In genomic region chrX:77533922-77534321, GRCm38 (mm10) we compare ENCODE assay signal across 12 mouse cellular contexts. TPM values are rescaled to one million over a fixed set of nuclear protein-coding genes. Genes with fewer than 3 reads are reported as not detected.
DNase-seq lines count a peak whose midpoint lies in the region; ATAC-seq and TF ChIP-seq lines count a peak whose summit lies in the region.
"Had no signal": no experiment of that assay in that cellular context is flagged by ENCODE, and none has a peak within 500 bp of the region (broad histone marks: within the 10 kb centered on the region; RNA-seq: fewer than 3 reads in every experiment).

No protein-coding gene starts in this region.

- peak; percentile 30; the same call in 1 of the 2 replicates for TF ChIP-seq EP300 in lung, postnatal 0 days (IDR thresholded peaks at IDR 0.05)

- H3K4me3 ChIP-seq in lung, postnatal 0 days (ENCODE audit: low read depth, low read length) = no peak overlapping the region
- no peak overlapping the region for H3K4me3 ChIP-seq in forebrain, embryonic 11.5 days (ENCODE audit: low read depth, low read length)
- H3K4me3 ChIP-seq: hindbrain, embryonic 12.5 days; liver, embryonic 15.5 days had no signal

- no peak overlapping the region for H3K9ac ChIP-seq in lung, postnatal 0 days (replicated peaks; ENCODE audit: low read depth)
- no peak overlapping the region for H3K9ac ChIP-seq in forebrain, embryonic 11.5 days (ENCODE audit: low read length)
- H3K9ac ChIP-seq: hindbrain, embryonic 12.5 days; liver, embryonic 15.5 days had no signal

- intact Hi-C loops in gastrocnemius, postnatal 36 days (cut with DNase I) = no loop called here

- WGBS in lung, postnatal 0 days = 14% methylated on average over 2 of the region's 2 CpGs
- 86% methylated on average over 2 of the region's 2 CpGs for WGBS in forebrain, embryonic 11.5 days

- H3K36me3 ChIP-seq in lung, postnatal 0 days (ENCODE audit: insufficient read depth, low read length) = no peaks in the 10 kb centered on the region
- H3K36me3 ChIP-seq in forebrain, embryonic 11.5 days (ENCODE audit: control insufficient read depth, insufficient read depth, low read length) = no peaks in the 10 kb centered on the region
- H3K36me3 ChIP-seq: hindbrain, embryonic 12.5 days; liver, embryonic 15.5 days had no signal

- peak; percentile 31 for DNase-seq in adrenal gland, postnatal 14 days
- DNase-seq in adrenal gland, adult 8-10 months = no peak
- DNase-seq in lung, postnatal 0 days (ENCODE audit: low spot score) = peak; percentile 78
- DNase-seq in lung, postnatal 25 days (ENCODE audit: low spot score) = no peak
- DNase-seq in gastrocnemius, postnatal 36 days = peak; percentile 31 to 51
- peak; percentile 17 for DNase-seq in yolk sac, embryonic 10.5 days (ENCODE audit: low spot score)
- no peak for DNase-seq in cerebellum, adult 11 months
- no peak for DNase-seq in forebrain, embryonic 11.5 days (ENCODE audit: low spot score)
- DNase-seq: cerebellum, postnatal 25 days had no signal

- ATAC-seq in lung, postnatal 0 days = peak; percentile 72
- no peak for ATAC-seq in forebrain, embryonic 11.5 days (replicated peaks; ENCODE audit: low FRiP score)
- ATAC-seq: CD4-positive, CD25-positive, alpha-beta regulatory T cell, adult 4 months had no signal

- H3K27me3 ChIP-seq in lung, postnatal 0 days (replicated peaks; ENCODE audit: insufficient read depth, low read length) = no peaks in the 10 kb centered on the region
- no peaks in the 10 kb centered on the region for H3K27me3 ChIP-seq in forebrain, embryonic 11.5 days (ENCODE audit: control insufficient read depth, insufficient read depth, low read length)
- H3K27me3 ChIP-seq: hindbrain, embryonic 12.5 days; liver, embryonic 15.5 days had no signal

- H3K4me2 ChIP-seq in lung, postnatal 0 days (replicated peaks; ENCODE audit: low read depth, low read length) = no peak overlapping the region
- H3K4me2 ChIP-seq in forebrain, embryonic 11.5 days (ENCODE audit: low read depth, low read length, severe bottlenecking) = no peak overlapping the region
- H3K4me2 ChIP-seq: hindbrain, embryonic 12.5 days; liver, embryonic 15.5 days had no signal

- H3K9me3 ChIP-seq in lung, postnatal 0 days (ENCODE audit: low read length) = no peaks in the 10 kb centered on the region
- no peaks in the 10 kb centered on the region for H3K9me3 ChIP-seq in forebrain, embryonic 11.5 days (ENCODE audit: control insufficient read depth, low read length)
- H3K9me3 ChIP-seq: hindbrain, embryonic 12.5 days; liver, embryonic 15.5 days had no signal

- no peak overlapping the region for H3K27ac ChIP-seq in lung, postnatal 0 days (ENCODE audit: low read length)
- no peak overlapping the region for H3K27ac ChIP-seq in forebrain, embryonic 11.5 days (ENCODE audit: low read depth, low read length)
- H3K27ac ChIP-seq: hindbrain, embryonic 12.5 days; liver, embryonic 15.5 days had no signal

- TF ChIP-seq CTCF in lung, postnatal 0 days (IDR thresholded peaks at IDR 0.05) = no peak

- H3K4me1 ChIP-seq in lung, postnatal 0 days (ENCODE audit: insufficient read depth, low read depth, low read length) = no peaks in the 10 kb centered on the region
- H3K4me1 ChIP-seq in forebrain, embryonic 11.5 days (replicated peaks; ENCODE audit: control insufficient read depth, insufficient read depth, low read length) = no peaks in the 10 kb centered on the region
- H3K4me1 ChIP-seq: hindbrain, embryonic 12.5 days; liver, embryonic 15.5 days had no signal

RNA-seq across cellular contexts. Expression of gene Tbl1x, which starts 23.1 kb away (rescaled TPM):
- total RNA-seq in adrenal gland, postnatal 14 days (2021) = 64.3 and 65.5 TPM in 2 replicates
- total RNA-seq in adrenal gland, adult 8-10 months (2022) = 10 to 100 TPM; 72.6 to 92.8 (median 88.8) TPM
- polyA plus RNA-seq in lung, postnatal 0 days (2015; fragmentation: Nextera tagmentation; extraction: Ambion mirVana) = 37.9 and 45.2 TPM in 2 replicates
- total RNA-seq in gastrocnemius, postnatal 36 days (2021) = 1 to 10 TPM; 8.3 to 9.1 TPM
- polyA plus RNA-seq in forebrain, embryonic 11.5 days (2014; fragmentation: Nextera tagmentation; extraction: Ambion mirVana) = 79.4 and 86.6 TPM in 2 replicates

Comparison
In these comparisons a context has a peak if more than half of its experiments do, and no peak if none do; other contexts are left out.
1. DNase-seq: peak in adrenal gland, postnatal 14 days (single experiment), lung, postnatal 0 days (single experiment), gastrocnemius, postnatal 36 days (2 of 2) and yolk sac, embryonic 10.5 days (single experiment); none in adrenal gland, adult 8-10 months (single experiment), lung, postnatal 25 days (single experiment), cerebellum, adult 11 months (single experiment) and forebrain, embryonic 11.5 days (single experiment).